Mouse (Mus musculus): ENCODE results near the gene Slc39a9.

Slc39a9 gene

DNA sequence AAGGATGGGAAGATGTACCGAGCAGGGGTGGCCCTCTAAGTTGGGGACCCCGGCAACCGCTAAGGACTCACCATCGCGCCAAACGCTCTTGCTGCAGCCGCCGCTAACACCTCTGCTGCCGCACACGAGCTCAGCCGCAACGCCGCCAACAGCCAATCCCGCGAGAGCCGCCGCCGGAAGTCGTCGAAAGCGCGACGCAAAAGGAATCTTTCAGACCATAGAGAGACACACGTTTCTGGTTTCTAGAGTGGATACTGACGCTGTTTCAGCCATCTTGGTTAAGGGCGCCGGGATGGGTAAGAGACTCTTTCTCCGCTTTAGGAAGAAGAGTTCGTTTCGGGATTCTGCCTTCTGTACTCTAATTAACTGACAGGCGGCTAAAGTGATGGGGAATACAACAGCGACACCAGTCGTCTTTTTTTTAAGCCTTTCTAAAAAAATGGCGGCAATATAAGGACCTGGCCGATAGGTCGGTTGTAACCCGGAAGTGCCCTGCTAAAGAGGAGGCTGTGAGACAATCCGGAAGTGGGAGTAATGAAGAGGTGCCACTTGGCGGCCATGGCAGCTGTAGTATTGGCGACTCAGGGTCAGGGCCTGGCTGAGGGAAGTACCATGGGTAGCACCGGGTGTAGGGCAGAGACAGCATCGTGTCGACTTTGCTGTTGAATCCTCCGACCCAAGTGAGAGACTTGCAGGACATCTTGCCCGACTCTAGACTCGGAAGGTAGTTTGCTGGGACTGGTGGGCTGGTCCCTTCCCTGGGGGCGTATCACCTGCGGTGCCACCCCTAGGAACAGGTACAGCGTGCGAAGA is at the start of gene Slc39a9, which contains the start of gene Erh:
Slc39a9 (plus strand) TSS at position 191 of the 813 bp plus-strand sequence.
Erh (minus strand) TSS at position 649 of the 813 bp plus-strand sequence.
- peak; percentile 95 to 99 for DNase-seq (ENCODE audit: inconsistent age in 2 of 2, low spot score in 1 of 2)

GRCm38 (mm10) chr12:80594141-80594540 is 49.5 kb upstream of the Slc39a9 start:
- DNase-seq (ENCODE audit: inconsistent age in 2 of 2, low spot score in 1 of 2): no peak

GRCm38 (mm10) chr12:80594781-80595180 is 48.9 kb upstream of the Slc39a9 start:
- DNase-seq (ENCODE audit: inconsistent age in 2 of 2, low spot score in 1 of 2): no peak

DNA sequence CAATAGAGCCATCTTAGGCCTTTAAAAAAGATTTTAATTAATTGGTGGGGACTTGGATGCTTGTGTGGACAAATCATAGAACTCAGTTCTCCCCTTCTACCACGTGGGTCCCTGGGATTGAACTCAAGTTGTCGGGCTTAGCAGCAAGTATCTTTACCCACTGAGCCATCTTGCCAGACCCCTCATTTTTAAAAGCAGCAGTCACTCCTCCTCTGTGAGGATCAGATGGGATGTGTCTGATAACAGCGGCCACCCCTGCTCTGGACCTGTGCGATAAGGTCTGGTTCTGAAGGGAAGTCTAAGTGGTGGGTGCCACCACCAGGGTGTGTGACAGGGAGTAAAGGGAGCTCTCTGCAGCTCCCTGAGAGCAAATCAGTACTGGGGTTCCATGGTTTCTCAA is 48.1 kb upstream of the Slc39a9 start:
- no peak for DNase-seq (ENCODE audit: inconsistent age in 2 of 2, low spot score in 1 of 2)

DNA sequence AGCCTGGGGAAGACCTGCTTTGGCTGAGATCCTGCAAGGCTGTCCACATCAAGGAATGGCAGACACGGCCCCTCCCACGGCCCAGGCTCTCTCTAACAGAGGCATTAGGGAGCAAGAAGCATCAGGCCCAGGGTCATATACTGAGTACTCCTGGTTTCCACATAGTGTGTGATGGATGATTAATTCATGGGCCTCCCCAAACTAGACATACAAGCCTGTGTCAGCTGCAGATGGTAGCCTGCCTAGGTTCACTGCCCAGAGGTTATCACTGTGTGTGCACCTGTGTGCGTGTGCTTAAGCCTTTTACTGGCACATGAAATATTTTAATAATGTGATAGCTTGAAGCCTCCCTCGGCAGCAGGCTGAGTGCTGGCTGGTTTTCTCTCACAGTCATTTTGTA is 47.7 kb upstream of the Slc39a9 start:
- DNase-seq (ENCODE audit: inconsistent age in 2 of 2, low spot score in 1 of 2): no peak

DNA sequence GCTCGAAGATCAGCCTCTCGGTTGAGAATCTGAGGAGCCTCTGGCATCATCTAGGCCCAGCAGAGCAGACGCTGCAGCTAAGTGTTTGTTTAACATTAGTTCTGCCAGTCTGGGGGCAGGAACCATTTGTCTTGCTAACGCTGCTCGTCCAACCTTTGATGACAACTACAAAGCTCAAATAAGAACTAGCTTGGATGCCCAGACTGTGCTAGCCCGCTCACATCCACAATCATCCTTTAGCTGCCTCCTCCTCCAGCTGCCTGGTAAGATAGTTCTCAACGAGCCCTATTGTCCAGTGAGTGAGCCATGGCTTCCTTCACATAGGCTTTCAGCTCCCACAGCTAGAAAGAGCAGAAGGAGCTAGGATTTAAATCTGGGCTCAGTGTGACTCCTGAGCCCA is 45.4 kb upstream of the Slc39a9 start:
- DNase-seq (ENCODE audit: inconsistent age in 2 of 2, low spot score in 1 of 2): no peak

GRCm38 (mm10) chr12:80598756-80599155 is 44.9 kb upstream of the Slc39a9 start:
- DNase-seq (ENCODE audit: inconsistent age in 2 of 2, low spot score in 1 of 2): peak; percentile 16 to 73

GRCm38 (mm10) chr12:80601597-80602269 is 42.0 kb upstream of the Slc39a9 start:
- no peak for DNase-seq (ENCODE audit: inconsistent age in 2 of 2, low spot score in 1 of 2)

GRCm38 (mm10) chr12:80602432-80602831 is 41.3 kb upstream of the Slc39a9 start:
- no peak for DNase-seq (ENCODE audit: inconsistent age in 2 of 2, low spot score in 1 of 2)

GRCm38 (mm10) chr12:80603566-80603965 is 40.1 kb upstream of the Slc39a9 start:
- no peak for DNase-seq (ENCODE audit: inconsistent age in 2 of 2, low spot score in 1 of 2)

DNA sequence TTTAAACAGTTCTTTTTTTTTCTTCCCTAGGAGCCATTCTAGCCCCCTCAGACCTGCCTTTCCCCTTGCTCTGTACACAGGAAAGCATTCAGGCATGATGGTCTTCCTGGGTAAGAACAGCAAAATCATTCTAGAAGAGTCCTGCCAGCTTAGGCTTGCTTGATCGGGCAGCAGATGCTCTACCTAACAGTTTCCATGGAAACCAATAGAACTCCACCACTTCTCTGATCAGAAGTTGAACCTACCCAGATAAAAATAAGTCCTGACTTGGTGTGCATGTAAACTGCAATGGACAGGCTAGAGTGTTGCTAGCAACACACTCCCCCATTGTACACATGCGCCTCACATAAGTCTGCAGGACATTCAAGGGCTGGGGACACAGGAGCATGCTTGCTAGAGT is 39.5 kb upstream of the Slc39a9 start:
- DNase-seq (ENCODE audit: inconsistent age in 2 of 2, low spot score in 1 of 2): no peak

DNA sequence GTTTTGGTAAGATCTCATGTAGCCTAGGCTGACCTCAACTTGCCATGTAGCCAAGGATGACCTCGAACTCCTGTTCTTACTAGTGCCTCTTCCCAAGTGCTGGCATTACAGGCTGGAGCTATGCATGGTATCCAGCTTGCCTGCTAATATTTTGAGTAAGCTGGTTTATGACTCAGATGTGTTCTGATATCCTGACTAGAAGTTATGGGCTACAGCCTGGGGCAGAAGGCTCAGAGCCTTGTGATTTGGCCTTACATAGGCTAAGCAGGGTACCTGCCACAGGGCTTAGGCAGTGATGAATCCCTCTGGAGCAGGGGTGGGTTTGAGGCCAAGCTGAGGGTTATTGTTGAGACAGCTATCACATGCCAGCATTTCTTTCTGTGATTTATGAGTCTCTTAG is 35.1 kb upstream of the Slc39a9 start:
- no peak for DNase-seq (ENCODE audit: inconsistent age in 2 of 2, low spot score in 1 of 2)

- no peak for DNase-seq (ENCODE audit: inconsistent age in 2 of 2, low spot score in 1 of 2)
Observed at GRCm38 (mm10) chr12:80609928-80610327, 33.8 kb upstream of the Slc39a9 start.

- no peak for DNase-seq (ENCODE audit: inconsistent age in 2 of 2, low spot score in 1 of 2)
Observed at GRCm38 (mm10) chr12:80612113-80612791, 31.4 kb upstream of the Slc39a9 start.

- peak; percentile 39 to 60 for DNase-seq (ENCODE audit: inconsistent age in 2 of 2, low spot score in 1 of 2)
Observed at GRCm38 (mm10) chr12:80615371-80616257, 28.1 kb upstream of the Slc39a9 start.

DNA sequence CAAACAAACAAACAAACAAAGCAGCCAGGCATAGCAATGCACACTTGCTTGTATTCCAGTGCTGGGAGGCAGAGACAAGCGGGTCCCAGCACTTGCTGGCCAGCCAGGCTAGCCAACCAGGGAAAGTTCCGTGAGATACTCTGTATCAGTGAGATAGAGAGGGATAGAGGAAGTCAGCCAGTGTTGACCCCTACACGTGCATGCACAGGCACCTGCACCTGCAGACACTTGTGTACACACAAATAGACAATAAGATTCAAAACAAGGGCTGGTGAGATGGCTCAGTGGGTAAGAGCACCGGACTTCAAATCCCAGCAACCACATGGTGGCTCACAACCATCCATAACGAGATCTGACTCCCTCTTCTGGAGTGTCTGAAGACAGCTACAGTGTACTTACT is 23.2 kb upstream of the Slc39a9 start:
- no peak for DNase-seq (ENCODE audit: inconsistent age in 2 of 2, low spot score in 1 of 2)

- no peak for DNase-seq (ENCODE audit: inconsistent age in 2 of 2, low spot score in 1 of 2)
Observed at GRCm38 (mm10) chr12:80631790-80632189, 11.9 kb upstream of the Slc39a9 start.

DNA sequence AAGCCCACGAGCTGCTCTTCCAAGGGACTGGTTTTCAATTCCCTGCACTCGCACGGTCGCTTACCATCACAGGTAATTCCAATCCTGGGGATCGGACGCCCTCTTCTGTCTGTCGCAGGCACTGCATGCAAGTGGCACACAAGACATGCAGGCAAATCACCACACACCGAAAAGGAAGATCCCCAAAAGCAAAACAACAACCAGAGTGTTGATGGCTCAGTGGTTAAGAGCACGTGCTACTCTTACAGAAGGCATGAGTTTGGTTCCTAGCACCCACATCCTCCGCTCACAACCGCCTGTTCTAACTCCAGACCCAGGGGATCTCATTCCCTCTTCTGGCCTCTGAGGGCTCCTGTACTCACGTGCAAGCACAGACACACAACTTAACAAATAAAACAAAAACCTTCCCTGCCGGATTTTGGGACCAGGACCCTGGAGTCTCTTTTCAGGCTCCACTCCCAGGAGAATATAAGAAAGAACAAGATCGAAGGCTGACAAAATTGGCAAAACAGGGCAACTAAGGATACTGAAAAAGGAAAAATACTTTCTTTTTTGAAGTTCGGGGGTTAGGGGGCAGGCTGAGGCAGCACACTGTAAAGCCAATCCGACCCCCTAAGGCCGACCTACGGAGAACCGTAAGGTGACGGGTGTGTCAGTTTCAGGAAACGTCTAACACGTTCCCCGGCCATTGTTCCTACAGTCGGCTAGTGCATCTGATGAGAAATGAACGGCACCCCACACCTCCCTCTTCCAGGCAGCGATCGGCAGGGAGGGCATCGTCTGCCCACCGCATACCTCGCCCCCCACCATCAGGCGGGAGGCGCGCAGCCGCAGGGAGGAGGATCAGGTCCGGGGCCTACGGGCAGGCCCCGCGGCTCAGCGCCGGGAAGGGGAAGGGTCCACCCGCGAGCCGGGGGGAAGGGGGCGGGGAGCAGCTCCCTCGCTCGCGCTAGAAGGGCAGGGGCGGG is 674 bp upstream of the Slc39a9 start:
- peak; percentile 59 to 85 for DNase-seq (ENCODE audit: inconsistent age in 2 of 2, low spot score in 1 of 2)

DNA sequence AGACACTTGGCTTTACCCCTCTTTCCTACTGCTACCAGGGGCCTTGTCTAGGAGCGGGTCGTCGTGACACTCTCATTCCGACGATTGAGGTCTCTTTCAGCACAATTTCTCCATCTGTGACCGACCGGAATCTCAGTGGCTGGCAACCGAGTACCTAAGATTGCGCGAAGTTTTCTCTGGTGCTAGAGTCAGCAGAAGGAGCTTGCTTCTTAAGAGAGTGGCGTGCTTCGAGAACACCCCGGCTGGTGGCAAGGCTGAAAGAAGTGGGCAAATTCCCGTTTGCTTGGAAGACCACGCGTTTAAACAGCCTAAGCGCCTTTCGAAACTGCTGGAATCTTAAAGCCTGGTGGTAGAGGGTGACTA is 804 bp downstream of the Slc39a9 start:
- DNase-seq (ENCODE audit: inconsistent age in 2 of 2, low spot score in 1 of 2): no peak

DNA sequence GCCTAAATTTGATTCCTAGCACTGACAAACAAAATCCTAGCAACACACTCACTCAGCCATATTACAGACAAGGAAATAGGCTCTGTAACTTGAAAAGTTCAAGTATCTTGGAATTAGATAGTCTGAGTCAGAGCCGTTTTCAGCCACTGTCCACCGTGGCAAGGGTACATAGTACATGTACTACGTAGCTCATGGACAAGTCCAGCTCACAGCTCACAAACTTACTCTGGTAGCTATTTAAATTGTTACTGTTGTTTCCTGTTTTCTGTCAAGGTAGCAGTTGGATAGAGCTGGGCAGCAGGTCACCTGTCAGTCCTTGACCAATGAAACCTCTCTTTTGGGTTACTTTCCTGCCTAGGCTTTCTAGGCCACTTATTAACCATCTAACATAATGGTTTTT is 2.7 kb downstream of the Slc39a9 start:
- no peak for DNase-seq (ENCODE audit: inconsistent age in 2 of 2, low spot score in 1 of 2)

Data from adrenal gland, adult (tissue).